Mouse (Mus musculus): ENCODE measurements around the gene Itgam. TPM values are rescaled to one million over a fixed set of nuclear protein-coding genes. Genes with fewer than 3 reads are reported as not detected.

The Itgam gene
- polyA plus RNA-seq, 1 experiment from 2014 or later: 1.8 TPM

DNA sequence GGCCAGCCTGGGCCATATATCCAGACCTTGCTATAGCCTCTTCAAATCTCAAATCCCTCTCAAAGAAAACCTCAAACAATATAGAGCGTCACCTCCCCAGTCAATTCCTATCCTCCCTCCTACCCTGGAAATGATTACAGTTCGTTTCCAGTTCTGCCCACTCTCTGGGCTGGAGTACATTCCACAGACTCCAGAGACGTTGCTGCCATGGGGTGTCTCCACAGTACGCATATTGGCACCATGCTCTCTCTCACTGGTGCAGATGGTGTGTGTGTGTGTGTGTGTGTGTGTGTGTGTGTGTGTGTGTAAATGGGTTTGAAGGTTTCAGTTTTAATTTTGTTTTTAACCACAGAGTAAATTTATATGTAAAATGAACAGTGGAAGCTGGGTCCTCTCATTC lies 42.8 kb downstream of the Itgam start:
- Histone ChIP-seq H3K27ac (ENCODE audit: low read depth, low read length) (no peak overlapping the region), H3K27me3 (replicated peaks; ENCODE audit: control insufficient read depth, insufficient read depth, low read length) (no peaks in the 10 kb centered on the region), H3K4me3 (ENCODE audit: low read depth, low read length) (no peak overlapping the region), H3K36me3 (ENCODE audit: control insufficient read depth, insufficient read depth, low read length) (no peaks in the 10 kb centered on the region), H3K9me3 (ENCODE audit: control insufficient read depth, low read length) (no peaks in the 10 kb centered on the region), H3K9ac (ENCODE audit: low read depth, low read length) (no peak overlapping the region), H3K4me1 (replicated peaks; ENCODE audit: control insufficient read depth, insufficient read depth, low read length) (no peaks in the 10 kb centered on the region), H3K4me2 (no peak overlapping the region)
- peak; percentile 10 for DNase-seq (ENCODE audit: low spot score)
- no peak for ATAC-seq (replicated peaks; ENCODE audit: low FRiP score)
- 70% methylated on average over 4 of the region's 4 CpGs for WGBS

DNA sequence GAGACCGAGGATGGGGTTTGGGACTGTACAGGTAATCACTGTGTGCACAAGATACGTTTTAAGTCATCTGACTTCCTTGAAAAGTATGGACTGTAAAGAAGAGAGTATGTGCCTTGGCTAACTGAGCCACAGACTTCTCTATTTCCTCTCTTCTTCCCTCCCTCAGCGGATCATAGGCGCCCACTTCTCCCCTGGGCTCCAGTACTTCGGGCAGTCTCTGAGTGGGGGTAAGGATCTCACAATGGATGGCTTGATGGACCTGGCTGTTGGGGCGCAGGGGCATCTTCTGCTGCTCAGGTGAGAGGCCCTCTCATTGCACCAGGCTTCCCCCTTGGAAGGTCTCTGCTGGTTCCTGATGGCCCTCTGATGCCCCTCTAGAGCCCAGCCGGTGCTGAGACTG lies 45.0 kb downstream of the Itgam start:
- Histone ChIP-seq H3K36me3 (ENCODE audit: control insufficient read depth, insufficient read depth, low read length) (no peaks in the 10 kb centered on the region), H3K27me3 (replicated peaks; ENCODE audit: control insufficient read depth, insufficient read depth, low read length) (no peaks in the 10 kb centered on the region), H3K9ac (ENCODE audit: low read depth, low read length) (no peak overlapping the region), H3K4me3 (ENCODE audit: low read depth, low read length) (no peak overlapping the region), H3K4me1 (replicated peaks; ENCODE audit: control insufficient read depth, insufficient read depth, low read length) (no peaks in the 10 kb centered on the region), H3K27ac (ENCODE audit: low read depth, low read length) (no peak overlapping the region), H3K9me3 (ENCODE audit: control insufficient read depth, low read length) (no peaks in the 10 kb centered on the region), H3K4me2 (no peak overlapping the region)
- no peak for ATAC-seq (replicated peaks; ENCODE audit: low FRiP score)
- peak; percentile 24 for DNase-seq (ENCODE audit: low spot score)
- WGBS: 80% methylated on average over 7 of the region's 7 CpGs

DNA sequence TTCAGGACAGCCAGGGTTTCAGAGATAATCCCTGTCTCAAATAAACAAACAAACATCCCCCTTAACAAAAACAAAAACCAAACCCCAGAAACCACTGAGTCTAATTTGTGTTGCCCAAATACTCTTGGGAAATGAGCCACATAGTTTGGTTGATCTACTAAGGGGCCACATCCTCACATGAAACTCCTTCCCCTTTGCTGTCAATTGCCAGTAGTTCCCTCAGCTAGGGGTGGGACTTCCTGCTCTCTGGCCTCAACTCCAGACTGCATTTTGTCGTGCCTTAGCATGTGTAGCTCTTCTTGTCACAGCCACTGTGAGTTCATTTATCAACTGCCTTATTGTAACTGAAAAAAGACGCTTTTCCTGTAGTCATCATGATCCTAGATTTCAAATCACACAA lies 47.9 kb downstream of the Itgam start:
- ATAC-seq (replicated peaks; ENCODE audit: low FRiP score) (no peak), DNase-seq (ENCODE audit: low spot score) (peak; percentile 14)
- WGBS: 49% methylated on average over 2 of the region's 2 CpGs
- no peak overlapping the region for H3K4me3 ChIP-seq (ENCODE audit: low read depth, low read length)
- H3K9ac ChIP-seq (ENCODE audit: low read depth, low read length): no peak overlapping the region
- H3K36me3 ChIP-seq (ENCODE audit: control insufficient read depth, insufficient read depth, low read length): no peaks in the 10 kb centered on the region
- H3K27ac ChIP-seq (ENCODE audit: low read depth, low read length): no peak overlapping the region
- no peak overlapping the region for H3K4me2 ChIP-seq
- H3K4me1 ChIP-seq (replicated peaks; ENCODE audit: control insufficient read depth, insufficient read depth, low read length): no peaks in the 10 kb centered on the region
- H3K27me3 ChIP-seq (replicated peaks; ENCODE audit: control insufficient read depth, insufficient read depth, low read length): no peaks in the 10 kb centered on the region
- H3K9me3 ChIP-seq (ENCODE audit: control insufficient read depth, low read length): no peaks in the 10 kb centered on the region

DNA sequence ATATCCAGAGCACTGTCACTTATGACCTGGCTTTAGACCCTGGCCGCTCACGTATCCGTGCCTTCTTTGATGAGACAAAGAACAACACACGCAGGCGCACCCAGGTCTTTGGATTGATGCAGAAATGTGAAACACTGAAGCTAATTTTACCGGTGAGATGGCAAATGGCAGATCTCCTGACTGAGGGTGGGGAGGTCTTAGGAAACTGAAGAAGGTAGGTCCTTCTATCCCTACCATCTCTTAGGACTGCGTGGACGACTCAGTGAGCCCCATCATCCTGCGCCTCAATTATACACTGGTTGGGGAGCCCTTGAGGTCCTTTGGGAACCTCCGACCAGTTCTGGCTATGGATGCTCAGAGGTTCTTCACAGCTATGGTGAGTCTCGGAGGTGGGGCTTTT lies 49.7 kb downstream of the Itgam start:
- Histone ChIP-seq H3K9me3 (ENCODE audit: control insufficient read depth, low read length) (no peaks in the 10 kb centered on the region), H3K4me2 (no peak overlapping the region), H3K4me1 (replicated peaks; ENCODE audit: control insufficient read depth, insufficient read depth, low read length) (no peaks in the 10 kb centered on the region), H3K27me3 (replicated peaks; ENCODE audit: control insufficient read depth, insufficient read depth, low read length) (no peaks in the 10 kb centered on the region), H3K4me3 (ENCODE audit: low read depth, low read length) (no peak overlapping the region), H3K36me3 (ENCODE audit: control insufficient read depth, insufficient read depth, low read length) (no peaks in the 10 kb centered on the region), H3K9ac (ENCODE audit: low read depth, low read length) (no peak overlapping the region), H3K27ac (ENCODE audit: low read depth, low read length) (no peak overlapping the region)
- peak; percentile 20 for DNase-seq (ENCODE audit: low spot score)
- 89% methylated on average over 11 of the region's 11 CpGs for WGBS
- no peak for ATAC-seq (replicated peaks; ENCODE audit: low FRiP score)

DNA sequence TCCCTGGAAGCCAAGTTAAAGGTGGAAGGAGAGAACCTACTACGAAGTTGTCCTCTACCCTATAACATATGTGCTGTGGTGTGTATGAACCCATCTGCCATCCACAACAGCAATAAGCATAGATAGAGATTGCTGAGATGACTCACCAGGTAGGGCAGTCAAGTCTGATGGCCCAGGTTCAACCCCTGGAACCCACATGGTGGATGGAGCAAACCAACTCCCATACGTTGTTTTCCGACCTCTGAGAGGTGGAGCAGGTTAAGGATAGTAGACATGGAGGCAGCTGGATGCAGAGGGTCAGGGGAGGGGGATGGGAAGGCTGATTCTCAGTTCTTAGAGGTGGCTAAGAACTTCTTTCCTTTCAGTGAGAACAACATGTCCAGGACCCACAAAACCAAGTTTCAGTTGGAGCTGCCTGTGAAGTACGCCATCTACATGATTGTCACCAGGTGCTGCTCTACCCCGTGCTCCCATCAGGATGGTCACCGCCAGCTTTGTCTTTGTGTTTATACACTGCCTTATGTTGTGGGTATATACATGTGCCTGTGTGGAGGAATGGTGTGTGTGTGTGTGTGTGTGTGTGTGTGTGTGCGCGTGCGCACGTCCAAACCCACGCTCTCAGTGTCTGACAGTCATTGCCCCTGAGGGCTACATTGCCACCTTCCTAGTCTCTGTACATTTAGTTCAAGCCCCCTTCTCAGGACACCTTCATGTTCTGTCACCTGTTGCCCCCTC lies 52.1 kb downstream of the Itgam start:
- 90% methylated on average over 11 of the region's 11 CpGs for WGBS
- Histone ChIP-seq H3K9ac (ENCODE audit: low read depth, low read length) (no peak overlapping the region), H3K4me3 (ENCODE audit: low read depth, low read length) (no peak overlapping the region), H3K27ac (ENCODE audit: low read depth, low read length) (no peak overlapping the region), H3K4me2 (no peak overlapping the region), H3K36me3 (ENCODE audit: control insufficient read depth, insufficient read depth, low read length) (no peaks in the 10 kb centered on the region), H3K9me3 (ENCODE audit: control insufficient read depth, low read length) (no peaks in the 10 kb centered on the region), H3K4me1 (replicated peaks; ENCODE audit: control insufficient read depth, insufficient read depth, low read length) (no peaks in the 10 kb centered on the region), H3K27me3 (replicated peaks; ENCODE audit: control insufficient read depth, insufficient read depth, low read length) (no peaks in the 10 kb centered on the region)
- ATAC-seq (replicated peaks; ENCODE audit: low FRiP score) (no peak), DNase-seq (ENCODE audit: low spot score) (peak; percentile 15)

DNA sequence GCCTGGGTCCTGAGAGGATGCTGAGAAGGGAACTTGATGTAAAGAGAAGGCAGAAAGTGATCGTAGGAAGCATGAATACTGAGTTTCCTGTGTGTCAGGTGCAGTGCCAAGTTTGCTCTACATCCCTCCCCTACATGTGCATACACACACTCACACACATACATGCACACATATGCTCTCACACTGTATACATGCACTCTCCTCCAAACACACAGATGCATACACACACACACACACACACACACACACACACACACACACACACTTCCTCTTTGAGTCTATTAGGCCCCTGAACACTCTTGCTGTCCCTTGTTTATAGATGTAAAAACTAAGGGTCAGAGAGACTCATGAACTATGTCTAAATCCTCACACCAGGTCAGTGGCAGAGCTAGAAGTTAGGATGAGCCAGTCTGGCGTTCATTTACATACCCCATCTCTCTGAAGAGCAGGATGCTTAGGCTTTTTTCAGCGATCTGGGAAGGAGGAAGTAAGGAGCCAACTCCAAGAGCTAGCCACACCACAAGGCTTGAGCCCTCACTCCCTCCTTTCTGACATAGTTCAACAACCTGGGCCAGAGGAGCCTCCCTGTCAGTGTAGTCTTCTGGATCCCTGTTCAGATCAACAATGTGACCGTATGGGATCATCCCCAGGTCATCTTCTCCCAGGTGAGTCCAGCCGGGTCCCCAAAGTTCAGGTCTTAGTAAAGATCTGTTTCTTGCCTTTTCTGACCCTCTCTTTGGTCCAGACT lies 52.9 kb downstream of the Itgam start:
- ATAC-seq (replicated peaks; ENCODE audit: low FRiP score) (no peak), DNase-seq (ENCODE audit: low spot score) (peak; percentile 25)
- H3K4me3 ChIP-seq (ENCODE audit: low read depth, low read length): no peak overlapping the region
- no peaks in the 10 kb centered on the region for H3K36me3 ChIP-seq (ENCODE audit: control insufficient read depth, insufficient read depth, low read length)
- H3K9me3 ChIP-seq (ENCODE audit: control insufficient read depth, low read length): no peaks in the 10 kb centered on the region
- no peaks in the 10 kb centered on the region for H3K4me1 ChIP-seq (replicated peaks; ENCODE audit: control insufficient read depth, insufficient read depth, low read length)
- no peaks in the 10 kb centered on the region for H3K27me3 ChIP-seq (replicated peaks; ENCODE audit: control insufficient read depth, insufficient read depth, low read length)
- no peak overlapping the region for H3K9ac ChIP-seq (ENCODE audit: low read depth, low read length)
- WGBS: 65% methylated on average over 5 of the region's 5 CpGs
- no peak overlapping the region for H3K4me2 ChIP-seq
- H3K27ac ChIP-seq (ENCODE audit: low read depth, low read length): no peak overlapping the region

DNA sequence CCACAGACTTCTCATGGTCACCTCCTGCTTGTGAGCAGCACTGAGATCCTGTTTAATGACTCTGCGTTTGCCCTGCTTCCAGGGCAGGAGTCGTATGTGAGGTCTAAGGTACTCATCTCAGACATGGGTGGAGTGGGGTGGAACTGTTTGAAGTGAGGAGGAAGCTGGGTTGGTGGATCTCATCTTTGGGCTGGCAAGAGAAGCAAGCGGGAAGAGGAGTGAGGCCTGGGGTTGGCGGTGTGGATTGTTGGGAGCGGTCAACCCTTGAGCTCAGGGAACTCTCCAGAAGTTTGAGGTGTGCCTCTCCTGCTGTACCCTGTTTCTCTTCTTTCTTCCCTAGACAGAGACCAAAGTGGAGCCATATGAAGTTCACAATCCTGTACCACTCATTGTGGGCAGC lies 54.0 kb downstream of the Itgam start:
- no peaks in the 10 kb centered on the region for H3K27me3 ChIP-seq (replicated peaks; ENCODE audit: control insufficient read depth, insufficient read depth, low read length)
- no peaks in the 10 kb centered on the region for H3K9me3 ChIP-seq (ENCODE audit: control insufficient read depth, low read length)
- no peak overlapping the region for H3K27ac ChIP-seq (ENCODE audit: low read depth, low read length)
- H3K4me2 ChIP-seq: no peak overlapping the region
- DNase-seq (ENCODE audit: low spot score): peak; percentile 6
- no peaks in the 10 kb centered on the region for H3K4me1 ChIP-seq (replicated peaks; ENCODE audit: control insufficient read depth, insufficient read depth, low read length)
- ATAC-seq (replicated peaks; ENCODE audit: low FRiP score): no peak
- no peaks in the 10 kb centered on the region for H3K36me3 ChIP-seq (ENCODE audit: control insufficient read depth, insufficient read depth, low read length)
- 87% methylated on average over 5 of the region's 5 CpGs for WGBS
- H3K9ac ChIP-seq (ENCODE audit: low read depth, low read length): no peak overlapping the region
- H3K4me3 ChIP-seq (ENCODE audit: low read depth, low read length): no peak overlapping the region

DNA sequence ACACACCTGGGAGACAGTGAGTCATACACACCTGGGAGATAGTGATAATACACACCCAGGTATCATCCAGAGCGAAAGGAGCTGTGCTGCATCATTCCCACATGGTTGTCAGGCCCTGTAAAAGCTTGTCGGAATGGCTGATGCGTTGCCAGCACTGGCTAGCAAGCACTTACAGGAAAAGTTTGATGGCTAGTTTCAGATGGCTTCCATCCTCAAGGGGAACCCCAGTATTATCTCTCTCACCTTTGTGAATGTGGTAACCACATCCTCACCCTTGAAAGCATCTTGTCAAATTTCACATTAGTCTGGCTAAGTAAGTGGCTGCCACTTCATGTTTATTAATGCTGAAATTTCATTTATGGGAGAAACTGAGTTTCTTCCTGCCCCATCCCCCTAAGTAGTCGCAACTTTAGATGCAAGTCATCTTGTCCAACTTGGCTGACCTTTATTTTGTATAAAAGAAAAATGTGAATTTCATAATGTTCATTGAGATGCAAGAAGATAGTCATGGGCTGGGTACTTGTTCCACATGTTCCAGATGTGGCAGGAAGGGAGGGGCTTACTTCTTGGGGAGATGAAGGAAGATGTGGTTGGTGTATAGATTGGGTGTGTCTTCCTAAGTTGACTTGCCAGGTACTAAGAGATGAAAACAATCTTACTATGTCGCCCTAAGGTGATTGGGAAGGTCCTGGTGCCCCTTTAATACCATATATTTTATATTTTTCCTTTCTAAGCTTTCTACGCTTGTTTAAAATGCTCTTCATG lies 57.5 kb downstream of the Itgam start:
- H3K27me3 ChIP-seq (replicated peaks; ENCODE audit: control insufficient read depth, insufficient read depth, low read length): no peaks in the 10 kb centered on the region
- no peak overlapping the region for H3K4me3 ChIP-seq (ENCODE audit: low read depth, low read length)
- H3K27ac ChIP-seq (ENCODE audit: low read depth, low read length): no peak overlapping the region
- 81% methylated on average over 6 of the region's 6 CpGs for WGBS
- ATAC-seq (replicated peaks; ENCODE audit: low FRiP score) (no peak), DNase-seq (ENCODE audit: low spot score) (peak; percentile 20)
- H3K36me3 ChIP-seq (ENCODE audit: control insufficient read depth, insufficient read depth, low read length): no peaks in the 10 kb centered on the region
- no peak overlapping the region for H3K4me2 ChIP-seq
- H3K4me1 ChIP-seq (replicated peaks; ENCODE audit: control insufficient read depth, insufficient read depth, low read length): no peaks in the 10 kb centered on the region
- H3K9ac ChIP-seq (ENCODE audit: low read depth, low read length): no peak overlapping the region
- no peaks in the 10 kb centered on the region for H3K9me3 ChIP-seq (ENCODE audit: control insufficient read depth, low read length)

Measured in liver, embryonic 11.5 days (tissue).